Mouse (Mus musculus) ES-Bruce4 (cell line): ENCODE data around the gene Dhdh.

Experiments used
- CTCF ChIP-seq: IDR thresholded peaks from one replicate; pipeline ENCODE4 v1.8.1; 2011; ENCODE audit warnings: low read depth, low read length
- POLR2A ChIP-seq: IDR thresholded peaks from one replicate; pipeline ENCODE4 v1.8.1; 2011; ENCODE audit warnings: low read length; ENCODE audit not compliant: insufficient read depth

- TF ChIP-seq POLR2A (no peak), CTCF (no peak)
These were observed 36.4 kb upstream of the Dhdh start for GRCm38 (mm10) chr7:45524841-45525621.
